Mouse (Mus musculus): ENCODE measurements at regions not wholly inside any gene's neighbourhood (a gene's known extent, or its start where the extent isn't known, plus 50 kb on each side); places are given as distances from the start of the nearest gene placed in this dataset.

GRCm38 (mm10) chr16:8951156-8951899, 121.4 kb downstream of the 1810013L24Rik start:
- no peak for TF ChIP-seq CTCF (IDR thresholded peaks at IDR 0.05; ENCODE audit: low read depth, low read length)
- no peak for TF ChIP-seq POLR2A (IDR thresholded peaks at IDR 0.05; ENCODE audit: borderline replicate concordance, low read depth, low read length)

Data from bone marrow macrophage, adult 2 months (primary cell).